Mouse (Mus musculus): Measurements from ENCODE around the gene Glb1. TPM values are rescaled to one million over a fixed set of nuclear protein-coding genes. Genes with fewer than 3 reads are reported as not detected.

Glb1 gene
- polyA plus RNA-seq, 2 experiments: 36.6 to 40.7 TPM

DNA sequence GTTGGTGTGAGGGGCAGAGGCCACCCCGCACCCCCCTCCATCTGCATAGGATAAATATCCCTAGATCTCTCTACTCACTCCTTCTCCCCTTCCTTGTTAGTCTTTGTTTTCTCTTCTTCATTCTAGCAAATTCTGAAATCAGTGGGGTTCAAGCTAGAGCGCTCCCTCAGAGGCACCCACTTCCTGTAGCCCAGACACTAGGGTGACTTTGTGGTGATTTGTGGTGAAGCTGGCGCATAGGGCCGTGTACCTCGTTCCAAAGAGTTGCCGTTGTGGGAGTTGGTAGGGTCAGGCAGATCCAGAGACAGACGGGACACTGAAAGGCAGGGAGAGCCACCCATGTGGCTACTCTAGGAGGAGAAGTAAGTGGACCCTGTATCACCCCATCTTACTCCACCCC is 61.7 kb downstream of the Glb1 start:
- no peak for ATAC-seq (ENCODE audit: low FRiP score, low read depth)
- H3K36me3 ChIP-seq (ENCODE audit: control insufficient read depth, insufficient read depth, low read length): peaks cover 43% of the 10 kb centered on the region

DNA sequence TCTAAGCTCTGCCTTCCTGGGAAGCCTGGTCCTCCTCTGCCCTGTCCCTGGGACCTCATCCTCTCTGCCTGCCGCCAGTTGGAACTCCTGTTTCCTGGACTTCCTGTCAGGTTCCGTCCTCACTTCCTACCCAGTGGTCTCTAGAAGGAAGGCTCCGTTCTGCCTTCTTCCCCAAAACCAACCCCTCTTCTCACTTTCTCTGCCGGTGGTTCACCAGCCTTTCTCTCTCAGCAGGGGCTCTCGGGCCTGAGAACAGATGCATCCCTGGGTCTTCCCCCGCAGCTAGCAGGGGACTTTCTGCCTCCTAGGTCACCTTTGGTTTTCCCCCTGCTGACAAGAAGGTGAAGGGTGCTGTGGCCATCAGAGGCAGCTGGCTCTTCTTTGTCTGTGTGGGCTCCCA is 64.6 kb downstream of the Glb1 start:
- Histone ChIP-seq H3K4me1 (ENCODE audit: control insufficient read depth, insufficient read depth, low read length) (no peaks in the 10 kb centered on the region), H3K9me3 (ENCODE audit: control insufficient read depth, low read length) (no peaks in the 10 kb centered on the region), H3K36me3 (ENCODE audit: control insufficient read depth, insufficient read depth, low read length) (peaks cover 41% of the 10 kb centered on the region), H3K4me2 (replicated peaks; ENCODE audit: low read depth, low read length, severe bottlenecking) (no peak overlapping the region), H3K9ac (ENCODE audit: low read depth, low read length, severe bottlenecking) (no peak overlapping the region), H3K4me3 (replicated peaks; ENCODE audit: low read length) (no peak overlapping the region), H3K27me3 (ENCODE audit: control insufficient read depth, insufficient read depth, low read length) (no peaks in the 10 kb centered on the region), H3K27ac (replicated peaks; ENCODE audit: low read depth, low read length) (no peak overlapping the region)
- DNase-seq (ENCODE audit: low spot score) (no peak), ATAC-seq (ENCODE audit: low FRiP score, low read depth) (no peak)
- WGBS: 72% methylated on average over 6 of the region's 6 CpGs
- TF ChIP-seq POLR2A (IDR thresholded peaks at IDR 0.05; ENCODE audit: borderline replicate concordance, extremely low read depth, insufficient read depth, insufficient read length): no peak

More for the DNA sequence above, 61.7 kb downstream of the Glb1 start:
- Histone ChIP-seq H3K9me3 (ENCODE audit: control insufficient read depth, low read length) (no peaks in the 10 kb centered on the region), H3K4me3 (replicated peaks; ENCODE audit: low read length) (no peak overlapping the region), H3K27me3 (ENCODE audit: control insufficient read depth, insufficient read depth, low read length) (no peaks in the 10 kb centered on the region), H3K9ac (ENCODE audit: low read depth, low read length, severe bottlenecking) (no peak overlapping the region), H3K4me2 (replicated peaks; ENCODE audit: low read depth, low read length, severe bottlenecking) (no peak overlapping the region), H3K27ac (replicated peaks; ENCODE audit: low read depth, low read length) (no peak overlapping the region), H3K4me1 (ENCODE audit: control insufficient read depth, insufficient read depth, low read length) (no peaks in the 10 kb centered on the region)
- WGBS: 96% methylated on average over 7 of the region's 7 CpGs
- DNase-seq (ENCODE audit: low spot score): no peak
- TF ChIP-seq POLR2A (IDR thresholded peaks at IDR 0.05; ENCODE audit: borderline replicate concordance, extremely low read depth, insufficient read depth, insufficient read length): no peak

DNA sequence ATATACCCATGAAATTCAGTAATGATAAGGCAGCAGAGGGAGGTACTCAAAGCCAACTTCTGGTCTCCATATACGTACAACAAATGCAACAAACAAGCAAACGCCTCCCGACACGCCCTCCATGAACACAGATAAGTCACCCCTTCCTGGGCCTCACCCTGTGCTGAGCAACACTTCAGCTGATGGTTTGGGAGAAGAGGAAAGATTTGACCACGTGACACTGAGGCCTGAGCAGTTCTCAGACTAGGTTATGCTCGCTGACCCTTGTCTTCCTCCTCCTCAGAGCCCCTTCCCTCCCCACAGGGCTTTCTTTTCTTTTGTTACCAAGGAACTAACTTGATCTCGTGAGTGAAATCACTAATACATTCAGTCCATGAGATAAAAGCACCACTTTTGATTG is 66.0 kb downstream of the Glb1 start:
- Histone ChIP-seq H3K4me3 (replicated peaks; ENCODE audit: low read length) (no peak overlapping the region), H3K36me3 (ENCODE audit: control insufficient read depth, insufficient read depth, low read length) (peaks cover 31% of the 10 kb centered on the region), H3K9ac (ENCODE audit: low read depth, low read length, severe bottlenecking) (no peak overlapping the region), H3K27me3 (ENCODE audit: control insufficient read depth, insufficient read depth, low read length) (no peaks in the 10 kb centered on the region), H3K4me1 (ENCODE audit: control insufficient read depth, insufficient read depth, low read length) (no peaks in the 10 kb centered on the region), H3K27ac (replicated peaks; ENCODE audit: low read depth, low read length) (no peak overlapping the region), H3K4me2 (replicated peaks; ENCODE audit: low read depth, low read length, severe bottlenecking) (no peak overlapping the region), H3K9me3 (ENCODE audit: control insufficient read depth, low read length) (no peaks in the 10 kb centered on the region)
- WGBS: 87% methylated on average over 7 of the region's 7 CpGs
- DNase-seq (ENCODE audit: low spot score) (no peak), ATAC-seq (ENCODE audit: low FRiP score, low read depth) (no peak)
- TF ChIP-seq POLR2A (IDR thresholded peaks at IDR 0.05; ENCODE audit: borderline replicate concordance, extremely low read depth, insufficient read depth, insufficient read length): no peak

DNA sequence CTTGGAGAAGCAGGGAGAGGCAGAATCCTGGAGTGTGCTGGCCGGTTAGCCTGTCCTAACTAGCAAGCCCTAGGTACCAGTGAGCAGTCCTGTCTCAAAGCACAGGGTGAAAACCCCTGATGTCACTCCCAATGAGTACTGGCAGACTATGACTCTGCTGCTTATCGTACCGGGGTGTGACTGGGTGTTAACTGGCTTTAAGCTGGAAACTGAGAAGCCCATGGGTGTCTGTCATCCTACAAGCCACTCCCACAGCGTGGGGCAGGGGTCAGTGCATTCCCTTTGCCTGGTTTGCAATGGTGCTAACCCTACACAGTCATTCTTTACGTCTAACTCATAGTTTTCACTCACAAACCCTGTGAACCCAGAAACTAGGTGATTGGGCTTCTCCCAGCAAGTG is 67.3 kb downstream of the Glb1 start:
- Histone ChIP-seq H3K9me3 (ENCODE audit: control insufficient read depth, low read length) (no peaks in the 10 kb centered on the region), H3K36me3 (ENCODE audit: control insufficient read depth, insufficient read depth, low read length) (peaks cover 25% of the 10 kb centered on the region), H3K4me1 (ENCODE audit: control insufficient read depth, insufficient read depth, low read length) (no peaks in the 10 kb centered on the region), H3K27me3 (ENCODE audit: control insufficient read depth, insufficient read depth, low read length) (no peaks in the 10 kb centered on the region), H3K9ac (ENCODE audit: low read depth, low read length, severe bottlenecking) (no peak overlapping the region), H3K4me2 (replicated peaks; ENCODE audit: low read depth, low read length, severe bottlenecking) (no peak overlapping the region), H3K27ac (replicated peaks; ENCODE audit: low read depth, low read length) (no peak overlapping the region), H3K4me3 (replicated peaks; ENCODE audit: low read length) (no peak overlapping the region)
- no peak for DNase-seq (ENCODE audit: low spot score)
- ATAC-seq (ENCODE audit: low FRiP score, low read depth): no peak
- no peak for TF ChIP-seq POLR2A (IDR thresholded peaks at IDR 0.05; ENCODE audit: borderline replicate concordance, extremely low read depth, insufficient read depth, insufficient read length)
- 76% methylated on average over 5 of the region's 5 CpGs for WGBS

DNA sequence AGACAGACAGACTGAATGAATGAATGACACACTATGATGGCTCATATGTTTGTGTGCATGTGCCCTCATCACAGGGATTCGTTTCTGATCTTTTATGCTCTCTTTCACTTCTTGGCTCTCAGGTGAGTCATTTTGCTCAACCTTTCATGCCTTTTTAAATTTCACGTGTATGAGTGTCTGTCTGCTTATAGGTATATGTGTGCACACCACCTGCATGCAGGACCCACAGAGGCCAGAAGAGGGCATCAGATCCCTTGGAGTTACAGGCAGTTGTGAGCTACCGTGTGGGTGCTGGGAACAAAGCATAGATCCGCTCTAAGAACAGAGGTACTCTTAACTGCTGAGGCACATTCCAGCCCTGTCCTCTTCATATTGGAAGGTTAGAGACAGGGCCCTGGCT is 67.8 kb downstream of the Glb1 start:
- no peak for TF ChIP-seq POLR2A (IDR thresholded peaks at IDR 0.05; ENCODE audit: borderline replicate concordance, extremely low read depth, insufficient read depth, insufficient read length)
- Histone ChIP-seq H3K4me1 (ENCODE audit: control insufficient read depth, insufficient read depth, low read length) (no peaks in the 10 kb centered on the region), H3K27me3 (ENCODE audit: control insufficient read depth, insufficient read depth, low read length) (no peaks in the 10 kb centered on the region), H3K9me3 (ENCODE audit: control insufficient read depth, low read length) (no peaks in the 10 kb centered on the region), H3K9ac (ENCODE audit: low read depth, low read length, severe bottlenecking) (no peak overlapping the region), H3K27ac (replicated peaks; ENCODE audit: low read depth, low read length) (no peak overlapping the region), H3K4me2 (replicated peaks; ENCODE audit: low read depth, low read length, severe bottlenecking) (no peak overlapping the region), H3K36me3 (ENCODE audit: control insufficient read depth, insufficient read depth, low read length) (peaks cover 23% of the 10 kb centered on the region), H3K4me3 (replicated peaks; ENCODE audit: low read length) (no peak overlapping the region)
- 94% methylated on average over 4 of the region's 4 CpGs for WGBS
- DNase-seq (ENCODE audit: low spot score) (no peak), ATAC-seq (ENCODE audit: low FRiP score, low read depth) (no peak)

DNA sequence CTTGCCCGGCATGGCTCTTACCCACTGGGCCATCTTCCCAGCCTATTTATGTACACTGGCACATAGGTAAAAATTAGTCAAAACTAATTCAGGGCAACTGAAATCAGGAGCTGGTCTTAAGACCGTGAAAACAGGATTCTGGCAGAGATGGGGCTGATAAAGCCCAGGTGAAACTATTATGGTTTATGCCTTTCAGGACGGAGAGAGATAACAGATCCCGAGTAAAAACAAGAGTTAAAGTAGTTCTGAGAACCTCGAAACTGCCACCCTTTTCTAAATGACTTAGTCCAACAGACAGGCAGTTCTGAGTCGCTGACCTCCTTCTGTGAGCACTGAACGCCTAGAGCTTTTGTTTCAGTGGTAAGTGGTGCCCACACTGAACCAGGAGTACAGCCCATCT is 71.0 kb downstream of the Glb1 start:
- DNase-seq (ENCODE audit: low spot score) (no peak), ATAC-seq (ENCODE audit: low FRiP score, low read depth) (no peak)
- no peak for TF ChIP-seq POLR2A (IDR thresholded peaks at IDR 0.05; ENCODE audit: borderline replicate concordance, extremely low read depth, insufficient read depth, insufficient read length)
- Histone ChIP-seq H3K4me1 (ENCODE audit: control insufficient read depth, insufficient read depth, low read length) (no peaks in the 10 kb centered on the region), H3K9me3 (ENCODE audit: control insufficient read depth, low read length) (no peaks in the 10 kb centered on the region), H3K27ac (replicated peaks; ENCODE audit: low read depth, low read length) (no peak overlapping the region), H3K9ac (ENCODE audit: low read depth, low read length, severe bottlenecking) (no peak overlapping the region), H3K36me3 (ENCODE audit: control insufficient read depth, insufficient read depth, low read length) (peaks cover 7% of the 10 kb centered on the region; the same call in 1 of the 2 replicates), H3K27me3 (ENCODE audit: control insufficient read depth, insufficient read depth, low read length) (no peaks in the 10 kb centered on the region), H3K4me3 (replicated peaks; ENCODE audit: low read length) (no peak overlapping the region), H3K4me2 (replicated peaks; ENCODE audit: low read depth, low read length, severe bottlenecking) (no peak overlapping the region)
- 83% methylated on average over 7 of the region's 7 CpGs for WGBS
